Mouse (Mus musculus) lung, postnatal 4 days (tissue): ENCODE measurements around the gene Tmem14c.

Experiments
- DNase-seq, 2 experiments: peaks; one replicate each; pipeline ENCODE4 v3.0.0; 2021

Tmem14c gene

GRCm38 (mm10) chr13:41008946-41009345 lies 7.1 kb upstream of the Tmem14c start:
- DNase-seq, result no peak

GRCm38 (mm10) chr13:41016797-41017405 lies 809 bp downstream of the Tmem14c start:
- DNase-seq, result no peak

- DNase-seq, result no peak
These were observed 1.7 kb downstream of the Tmem14c start for GRCm38 (mm10) chr13:41017832-41018231.

- DNase-seq, result no peak
These were observed 2.1 kb downstream of the Tmem14c start for GRCm38 (mm10) chr13:41018236-41018635.

- DNase-seq, result no peak
These were observed 2.9 kb downstream of the Tmem14c start for GRCm38 (mm10) chr13:41018756-41019591.

- DNase-seq, result no peak
These were observed 4.4 kb downstream of the Tmem14c start for GRCm38 (mm10) chr13:41020494-41020893.

- DNase-seq, result no peak
These were observed 5.5 kb downstream of the Tmem14c start for GRCm38 (mm10) chr13:41021607-41022006.

GRCm38 (mm10) chr13:41022099-41022498 lies 6.0 kb downstream of the Tmem14c start:
- no peak for DNase-seq

GRCm38 (mm10) chr13:41030098-41030497 lies 14.0 kb downstream of the Tmem14c start:
- DNase-seq, result no peak

GRCm38 (mm10) chr13:41042511-41042910 lies 26.4 kb downstream of the Tmem14c start:
- no peak for DNase-seq

- no peak for DNase-seq
These were observed 29.8 kb downstream of the Tmem14c start for GRCm38 (mm10) chr13:41045901-41046300.

- no peak for DNase-seq
These were observed 31.2 kb downstream of the Tmem14c start for GRCm38 (mm10) chr13:41047280-41047679.

GRCm38 (mm10) chr13:41051965-41052364 lies 35.9 kb downstream of the Tmem14c start:
- DNase-seq, result no peak

GRCm38 (mm10) chr13:41067618-41068017 lies 51.5 kb downstream of the Tmem14c start:
- no peak for DNase-seq

GRCm38 (mm10) chr13:41071617-41072016 lies 55.5 kb downstream of the Tmem14c start:
- DNase-seq, result no peak
